Mouse (Mus musculus) liver, embryonic 14.5 days (tissue): Measurements from ENCODE around the gene Smurf2.

Experiments used
- CTCF ChIP-seq: IDR thresholded peaks from 2 replicates; pipeline ENCODE4 v1.5.1; 2016; ENCODE audit warnings: antibody characterized with exemption, low read depth, control low read depth
- EP300 ChIP-seq: IDR thresholded peaks from 2 replicates; pipeline ENCODE4 v1.6.1; 2016; ENCODE audit warnings: antibody characterized with exemption, low read depth

DNA sequence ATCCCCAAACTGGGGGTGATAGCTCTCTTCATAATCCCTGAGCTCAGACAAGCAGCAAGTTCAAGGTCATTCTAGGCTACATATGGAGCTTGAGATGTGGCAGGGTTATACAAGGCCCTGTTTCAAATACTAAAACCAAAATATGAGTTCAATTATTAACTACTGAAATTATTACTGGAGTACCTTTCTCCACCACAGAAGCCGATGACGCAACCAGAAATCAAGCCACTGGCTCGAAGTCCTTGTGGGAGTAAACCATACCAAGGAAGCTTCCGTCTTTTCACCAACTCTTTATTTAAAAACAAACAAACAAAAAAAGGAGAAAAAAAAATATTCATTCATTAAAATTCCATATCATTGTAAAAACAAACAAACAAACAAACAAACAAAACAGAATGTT, 143.6 kb downstream of the Smurf2 start:
- TF ChIP-seq CTCF (no peak), EP300 (no peak)
